Mouse (Mus musculus) activated CD4-positive, CD25-positive, alpha-beta regulatory T cell, adult 4 months (primary cell): ENCODE data around the gene Cep152. TPM values are rescaled to one million over a fixed set of nuclear protein-coding genes. Genes with fewer than 3 reads are reported as not detected.

Source experiments
- ATAC-seq: one replicate; pipeline ENCODE4 v1.8.0; 2017
- polyA plus RNA-seq, 2 experiments: library from polyadenylated mRNA; unstranded; fragments of 100-300 nt; shearing (Covaris generic); gene quantifications; one replicate each; pipeline ENCODE4 v1.2.1; 2017

Gene Cep152
- polyA plus RNA-seq = 1 to 10 TPM; 5.9 to 6.8 TPM

GRCm38 (mm10) chr2:125624837-125625351 is at the start of gene Cep152:
TSS of gene Cep152 (minus strand) at chr2:125625113.
- ATAC-seq = peak; percentile 98

- ATAC-seq = peak; percentile 77
Observed at GRCm38 (mm10) chr2:125672957-125673631, 48.2 kb upstream of the Cep152 start, which contains the start of gene Eid1. TSS of gene Eid1 (plus strand) at chr2:125673095.

GRCm38 (mm10) chr2:125672568-125672956 is 47.6 kb upstream of the Cep152 start:
- ATAC-seq = no peak

- peak; percentile 32 for ATAC-seq
Observed at GRCm38 (mm10) chr2:125670846-125671245, 45.9 kb upstream of the Cep152 start.

- ATAC-seq = no peak
Observed at GRCm38 (mm10) chr2:125667721-125668120, 42.8 kb upstream of the Cep152 start.

- ATAC-seq = peak; percentile 95
Observed at GRCm38 (mm10) chr2:125667184-125667583, 42.3 kb upstream of the Cep152 start.

GRCm38 (mm10) chr2:125666668-125667067 is 41.8 kb upstream of the Cep152 start:
- no peak for ATAC-seq

- no peak for ATAC-seq
Observed at GRCm38 (mm10) chr2:125665909-125666308, 41.0 kb upstream of the Cep152 start.

- ATAC-seq = no peak
Observed at GRCm38 (mm10) chr2:125665213-125665612, 40.3 kb upstream of the Cep152 start.

- ATAC-seq = no peak
Observed at GRCm38 (mm10) chr2:125662517-125662916, 37.6 kb upstream of the Cep152 start.

GRCm38 (mm10) chr2:125661156-125661555 is 36.2 kb upstream of the Cep152 start:
- no peak for ATAC-seq

- ATAC-seq = peak; percentile 16
Observed at GRCm38 (mm10) chr2:125660537-125661130, 35.7 kb upstream of the Cep152 start.

- ATAC-seq = peak; percentile 88
Observed at GRCm38 (mm10) chr2:125659823-125660536, 35.1 kb upstream of the Cep152 start.

GRCm38 (mm10) chr2:125655391-125655790 is 30.5 kb upstream of the Cep152 start:
- ATAC-seq = no peak

- no peak for ATAC-seq
Observed at GRCm38 (mm10) chr2:125653286-125653685, 28.4 kb upstream of the Cep152 start.

- ATAC-seq = no peak
Observed at GRCm38 (mm10) chr2:125651563-125651962, 26.6 kb upstream of the Cep152 start.

GRCm38 (mm10) chr2:125650742-125651352 is 25.9 kb upstream of the Cep152 start:
- ATAC-seq = no peak

- no peak for ATAC-seq
Observed at GRCm38 (mm10) chr2:125650038-125650437, 25.1 kb upstream of the Cep152 start.

- no peak for ATAC-seq
Observed at GRCm38 (mm10) chr2:125644912-125645311, 20.0 kb upstream of the Cep152 start.

GRCm38 (mm10) chr2:125637331-125637730 is 12.4 kb upstream of the Cep152 start:
- no peak for ATAC-seq

- no peak for ATAC-seq
Observed at GRCm38 (mm10) chr2:125630010-125630409, 5.1 kb upstream of the Cep152 start.

- no peak for ATAC-seq
Observed at GRCm38 (mm10) chr2:125628487-125628886, 3.6 kb upstream of the Cep152 start.

- no peak for ATAC-seq
Observed at GRCm38 (mm10) chr2:125626536-125626935, 1.6 kb upstream of the Cep152 start.
